Mouse (Mus musculus) adrenal gland, postnatal 4 days (tissue): ENCODE measurements at regions not wholly inside any gene's neighbourhood (a gene's known extent, or its start where the extent isn't known, plus 50 kb on each side); places are given as distances from the start of the nearest gene placed in this dataset.

Experiments used
- DNase-seq, 2 experiments: peaks; one replicate each; pipeline ENCODE4 v3.0.0; 2021 to 2022; ENCODE audit warnings: low spot score in 2 of 2, mixed read lengths in 2 of 2

DNA sequence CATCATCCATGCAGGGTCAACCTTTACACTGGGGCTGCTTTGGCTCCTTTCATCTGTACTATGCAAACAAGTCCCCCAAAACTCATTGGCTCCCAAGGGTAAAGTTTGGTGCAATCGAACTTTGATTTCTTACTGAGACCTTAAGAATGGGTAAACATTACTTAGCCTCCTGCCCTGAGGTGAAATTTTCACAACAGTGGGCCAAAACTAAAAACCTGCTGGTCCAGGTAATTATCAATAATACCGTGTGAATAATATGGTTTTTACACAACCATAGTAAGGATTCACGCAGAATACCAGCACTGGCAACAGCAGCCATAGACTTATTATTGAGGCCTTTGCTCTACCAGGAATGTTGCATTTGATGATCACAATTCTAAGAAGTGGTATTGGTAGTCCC, 131.6 kb upstream of the Smarca2 start:
- DNase-seq, result no peak

DNA sequence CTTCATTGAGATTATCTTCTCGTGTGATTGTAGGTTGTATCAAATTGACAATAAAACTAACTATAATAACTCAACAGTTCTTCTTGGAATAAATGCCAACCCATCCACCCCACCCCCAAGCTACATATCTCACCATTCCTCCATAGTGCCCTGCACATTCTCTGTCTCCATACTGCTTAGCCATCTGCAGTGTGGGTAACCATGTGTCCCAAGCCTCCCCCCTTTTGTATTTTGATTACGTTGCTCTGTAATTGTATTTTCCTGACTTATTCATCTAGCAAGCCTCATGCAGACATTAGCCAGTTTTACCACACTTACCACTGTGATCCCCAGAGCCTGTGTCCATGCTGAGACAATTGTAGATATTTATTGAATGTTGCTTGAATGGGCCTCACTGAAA, 129.7 kb upstream of the Smarca2 start:
- no peak for DNase-seq

DNA sequence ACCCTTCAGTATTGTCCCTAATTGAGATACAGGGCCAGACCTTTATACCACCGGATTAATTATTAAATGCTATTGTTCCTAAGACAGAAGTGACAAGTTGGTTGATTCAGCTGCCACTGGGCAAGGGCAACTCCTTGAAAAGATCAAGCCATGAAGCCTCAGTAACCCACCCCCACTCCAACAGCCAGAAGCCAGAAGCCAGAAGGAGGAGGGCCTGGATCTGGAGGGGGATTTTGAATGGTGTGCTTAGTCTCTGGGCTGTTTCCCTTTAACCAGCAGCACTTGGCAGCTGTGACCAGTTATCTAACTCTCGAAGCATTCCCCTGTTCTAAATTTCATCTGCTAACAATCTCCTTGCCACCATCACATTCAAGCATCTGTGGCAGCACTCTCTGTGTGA, 129.1 kb upstream of the Smarca2 start:
- DNase-seq, result no peak

DNA sequence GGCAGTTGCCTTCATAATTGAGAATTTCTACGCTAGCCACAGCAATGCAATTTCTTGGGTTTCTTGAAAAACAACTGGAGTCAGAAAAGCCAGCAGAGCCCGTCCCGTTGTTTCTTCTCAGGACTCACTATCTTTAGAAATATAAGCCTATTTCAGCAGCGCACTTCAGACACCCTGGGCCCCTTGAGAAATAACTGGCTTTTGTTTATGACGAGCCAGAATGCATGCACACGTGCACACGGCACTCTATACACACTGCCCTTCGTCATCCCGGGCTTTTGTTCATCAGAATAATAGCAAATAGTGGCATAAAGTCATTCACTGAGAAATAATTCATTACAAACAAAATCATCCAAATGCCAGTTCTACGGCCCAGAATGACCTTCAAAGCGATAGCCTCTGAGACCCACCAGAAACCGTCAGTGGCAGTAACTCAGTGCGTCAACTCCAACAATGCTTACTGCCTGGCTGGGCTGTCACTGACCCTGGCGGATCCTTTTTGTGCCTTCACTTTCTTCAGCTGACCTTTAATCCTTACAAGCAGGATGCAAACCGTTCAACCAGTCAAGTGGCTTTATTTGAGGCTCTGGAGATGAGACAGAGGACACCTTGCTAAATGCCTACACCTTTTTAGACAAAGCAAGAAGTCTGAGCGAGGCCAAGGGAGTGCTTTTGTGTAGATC, 126.7 kb upstream of the Smarca2 start:
- no peak for DNase-seq

DNA sequence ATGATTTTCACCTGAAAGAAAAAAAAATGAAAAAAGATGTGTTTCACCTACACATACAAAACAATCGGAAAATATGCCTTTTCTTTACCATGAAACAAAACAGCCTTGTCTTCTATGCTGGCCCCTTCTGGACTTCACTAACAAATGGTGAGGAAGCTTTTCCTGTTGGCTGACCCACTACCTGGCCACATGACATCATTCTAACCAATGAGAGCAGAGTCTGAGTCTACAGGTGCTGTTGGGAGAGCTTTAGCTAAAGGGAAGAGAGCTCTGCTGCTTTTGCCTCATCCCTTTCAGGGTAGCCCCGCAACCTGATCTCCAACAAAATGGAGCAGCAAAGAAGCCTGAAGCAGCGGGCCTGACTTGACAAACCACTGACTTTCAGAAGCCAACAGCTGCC, 120.5 kb upstream of the Smarca2 start:
- DNase-seq, result no peak

DNA sequence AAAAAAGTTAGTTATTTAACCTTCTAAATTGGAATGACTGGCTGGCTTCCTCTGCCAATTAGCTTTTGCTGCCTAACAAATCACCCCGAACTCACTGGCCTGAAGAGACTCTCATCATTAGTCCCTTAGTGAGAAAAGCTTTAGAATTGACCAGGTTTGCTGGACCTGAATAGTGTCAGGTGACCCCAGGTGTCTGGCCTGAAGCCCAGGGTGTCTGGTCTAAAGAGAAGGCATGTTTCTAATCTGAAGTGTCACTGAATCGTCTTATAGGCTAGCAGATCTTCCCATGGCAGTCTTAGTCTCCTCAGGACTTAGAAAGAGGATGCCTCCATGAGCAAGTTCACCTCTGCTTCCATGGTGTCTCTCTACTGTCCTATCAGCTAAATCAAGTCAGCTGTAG, 112.0 kb upstream of the Smarca2 start:
- no peak for DNase-seq

DNA sequence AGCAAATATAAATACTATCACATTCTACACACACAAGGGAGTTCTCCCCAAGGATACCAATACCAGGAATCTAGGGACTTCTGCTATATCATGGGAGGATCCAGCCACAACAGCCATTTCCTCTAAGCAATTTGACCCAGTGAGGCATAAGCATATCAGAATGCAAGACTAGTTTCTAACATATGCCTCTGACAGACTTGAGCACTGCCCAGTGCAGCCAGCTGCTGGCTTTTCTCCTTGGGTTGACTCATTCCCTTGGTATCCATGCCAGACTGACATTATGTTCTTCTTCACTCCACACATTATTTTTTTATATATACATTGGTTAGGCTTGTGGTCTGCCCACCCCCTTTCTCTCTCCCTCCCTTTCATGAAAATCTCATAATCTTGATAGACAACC, 103.8 kb upstream of the Smarca2 start:
- DNase-seq, result no peak

DNA sequence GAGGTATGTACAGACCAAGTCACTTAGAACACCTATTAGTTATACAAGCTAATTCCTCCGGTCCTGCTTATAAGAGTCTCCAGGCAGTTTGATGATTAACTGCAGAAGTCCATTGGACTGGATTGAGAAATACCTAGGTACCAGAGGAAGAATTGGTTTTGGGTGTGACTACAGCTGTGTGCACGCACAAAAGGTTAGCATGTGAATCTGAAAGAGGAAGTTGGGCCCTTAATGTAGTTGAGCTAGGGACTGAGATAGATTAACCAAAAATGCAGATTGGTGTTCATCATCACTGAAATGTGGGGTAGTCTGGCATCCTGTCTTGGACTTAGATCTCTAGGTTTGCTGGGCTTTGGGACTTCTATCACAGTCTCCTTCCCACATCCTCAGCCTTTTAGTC, 100.8 kb upstream of the Smarca2 start:
- DNase-seq, result no peak

DNA sequence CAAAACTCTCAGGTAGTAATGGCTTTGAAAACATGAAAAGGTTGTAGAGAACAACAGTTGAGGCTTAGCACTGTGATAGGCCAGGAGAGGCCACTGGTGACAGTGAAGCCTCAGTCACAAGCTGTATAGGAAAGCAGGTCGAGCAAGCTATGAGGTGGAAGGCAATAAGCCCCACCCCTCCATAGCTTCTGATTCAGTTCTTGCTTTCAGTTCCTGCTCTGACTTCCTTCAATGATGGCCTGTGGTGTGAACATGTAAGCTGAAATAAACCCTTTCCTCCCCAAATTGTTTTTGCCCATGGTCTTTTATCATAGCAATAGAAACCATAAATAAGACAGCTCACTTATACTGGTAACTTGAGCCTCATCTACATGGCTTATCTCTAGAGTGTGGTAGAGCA, 98.0 kb upstream of the Smarca2 start:
- no peak for DNase-seq

DNA sequence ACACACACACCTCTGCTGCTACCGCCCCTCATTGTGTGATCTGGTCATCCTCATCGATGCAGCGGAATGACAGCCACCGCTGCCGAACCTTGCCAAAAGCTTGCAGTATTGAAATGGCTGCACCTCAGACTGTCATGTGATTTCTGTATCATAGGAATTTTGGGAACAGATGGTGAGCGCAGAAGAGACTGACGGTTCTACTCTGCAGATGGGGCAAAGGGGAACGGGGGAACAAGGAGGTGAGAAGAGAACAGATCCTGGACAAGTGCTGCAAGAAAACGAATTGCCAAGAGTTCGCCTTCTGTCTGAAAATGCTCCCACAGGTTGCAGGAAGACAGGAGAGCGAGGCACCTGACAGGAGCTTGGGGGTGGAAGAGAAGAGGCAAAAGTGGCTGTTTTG, 96.9 kb upstream of the Smarca2 start:
- DNase-seq, result no peak

DNA sequence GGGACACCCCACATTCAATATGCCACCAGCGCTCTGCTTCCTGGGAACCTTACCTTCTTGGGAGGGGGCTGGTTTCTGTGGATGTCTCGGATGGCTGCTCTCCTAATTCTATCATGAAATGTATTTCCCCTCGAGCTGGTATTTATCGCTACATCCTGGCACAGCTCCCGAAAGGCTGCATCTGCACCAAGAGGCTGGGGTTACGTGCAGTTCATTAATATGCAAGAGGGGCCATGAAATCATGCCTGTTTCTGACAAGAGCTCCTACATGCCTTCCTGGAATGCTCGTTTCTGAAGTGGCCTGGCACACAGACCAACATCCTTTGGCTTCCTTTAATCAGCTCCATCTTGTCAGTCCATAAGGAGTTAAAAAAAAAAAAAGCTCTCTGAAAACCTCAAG, 96.2 kb upstream of the Smarca2 start:
- no peak for DNase-seq

DNA sequence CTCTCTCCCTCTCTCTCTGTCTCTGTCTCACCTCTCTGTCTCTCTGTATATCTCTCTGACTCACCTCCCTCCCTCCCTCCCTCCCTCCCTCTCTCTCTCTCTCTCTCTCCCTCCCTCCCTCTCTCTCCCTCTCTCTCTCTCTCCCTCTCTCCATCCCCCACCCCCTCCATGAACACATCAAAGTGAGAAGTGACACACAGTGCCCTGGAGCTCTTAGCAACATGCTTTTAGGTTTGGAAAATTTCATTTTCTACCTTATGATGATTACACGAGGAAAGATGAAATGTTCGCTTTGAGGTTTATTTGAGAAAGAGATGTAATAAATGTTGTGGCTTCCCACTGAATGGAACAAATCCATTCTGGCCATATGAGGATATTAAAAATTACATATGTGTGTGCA, 95.6 kb upstream of the Smarca2 start:
- DNase-seq, result no peak

DNA sequence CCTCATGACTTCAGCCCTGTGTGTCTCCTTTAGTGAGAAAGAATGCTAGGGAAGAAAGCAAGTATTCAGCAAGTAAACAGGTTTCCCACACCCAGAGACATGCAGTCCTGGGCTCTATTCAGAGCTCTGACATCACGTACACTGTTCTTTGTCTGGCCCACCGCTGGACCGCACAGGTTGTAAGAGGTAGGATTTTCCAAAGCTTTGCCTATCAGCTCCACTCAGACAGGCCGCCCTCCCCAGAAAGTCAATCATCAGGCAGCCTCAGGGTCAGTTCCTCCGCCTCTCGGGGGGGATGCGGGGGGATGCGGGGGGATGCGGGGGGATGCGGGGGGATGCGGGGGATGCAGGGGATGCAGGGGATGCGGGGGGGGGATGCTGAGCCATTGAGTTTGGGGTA, 94.7 kb upstream of the Smarca2 start:
- no peak for DNase-seq

DNA sequence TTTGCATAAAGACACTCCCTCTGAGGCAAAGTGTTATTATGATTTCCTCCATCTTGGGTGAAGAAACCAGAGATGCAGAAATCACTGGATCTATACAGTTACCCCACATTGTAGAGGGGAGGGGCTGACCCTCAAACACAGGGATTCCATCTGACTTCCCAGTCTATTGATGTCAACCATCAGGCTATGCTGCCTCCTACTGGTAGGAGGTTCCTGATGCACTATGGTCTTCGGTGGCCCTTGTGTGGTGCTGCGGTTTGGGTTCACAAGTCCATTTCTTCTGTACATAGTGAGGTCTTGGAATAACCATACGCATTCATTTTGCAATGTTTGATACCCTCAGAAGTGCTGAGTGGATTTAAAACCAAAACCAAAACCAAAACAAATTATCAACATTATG, 94.0 kb upstream of the Smarca2 start:
- no peak for DNase-seq

DNA sequence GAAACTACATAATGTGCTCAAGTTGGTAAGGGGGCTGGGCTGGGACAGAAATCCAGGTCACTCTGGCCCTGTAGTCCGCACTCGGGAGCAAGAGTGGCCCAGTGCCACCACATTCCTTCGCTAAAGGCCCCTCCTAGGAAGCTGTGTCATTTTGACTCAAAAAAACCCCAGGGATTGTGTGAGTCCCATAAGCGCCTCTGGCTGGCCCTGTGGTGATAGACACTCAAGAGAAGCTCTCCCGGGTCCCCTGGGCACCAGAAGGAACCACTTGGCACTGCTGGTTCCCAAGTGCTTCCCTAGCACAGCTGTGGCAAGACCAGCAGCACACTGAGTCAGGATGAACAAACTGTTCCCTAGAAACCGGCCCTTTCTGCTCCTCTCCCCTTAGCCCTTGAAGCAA, 93.1 kb upstream of the Smarca2 start:
- no peak for DNase-seq

DNA sequence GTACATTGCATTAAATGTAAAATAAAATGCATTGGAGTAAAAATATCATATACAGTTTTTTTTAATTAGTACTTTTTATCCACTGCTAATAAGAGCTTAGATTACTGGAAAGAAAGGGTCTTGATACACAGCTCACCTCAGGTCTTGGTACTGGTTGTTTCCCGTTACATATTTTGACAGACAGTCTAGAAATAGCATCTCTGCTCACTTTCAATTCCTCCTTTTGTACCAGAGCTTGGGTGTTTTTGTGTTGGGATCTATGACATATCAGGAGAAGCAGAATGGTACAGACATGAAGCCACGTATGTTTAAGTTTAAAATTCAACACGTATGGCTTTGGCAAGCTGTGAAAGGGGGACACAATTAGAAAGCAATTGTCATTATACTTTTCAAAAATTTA, 80.3 kb upstream of the Smarca2 start:
- DNase-seq, result no peak

DNA sequence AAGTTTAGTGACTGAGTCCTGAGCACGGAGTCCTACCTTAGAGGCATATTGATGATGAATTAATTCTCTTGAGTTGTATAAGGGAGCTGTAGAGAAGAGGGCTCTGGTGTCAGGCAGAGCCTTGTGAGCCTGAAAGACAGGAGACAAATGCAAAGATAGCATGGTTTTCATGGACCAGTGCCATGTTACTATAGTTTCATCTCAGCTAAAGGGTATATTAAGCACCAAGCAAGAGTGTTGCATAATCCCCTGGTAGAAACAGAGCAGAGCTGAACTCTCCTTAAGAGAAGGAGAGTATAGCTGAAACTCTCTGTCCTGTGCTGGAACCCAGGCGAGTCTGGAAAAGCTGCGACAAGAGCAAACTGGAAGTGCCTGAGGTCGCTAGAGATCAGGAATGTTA, 73.5 kb upstream of the Smarca2 start:
- DNase-seq, result no peak

DNA sequence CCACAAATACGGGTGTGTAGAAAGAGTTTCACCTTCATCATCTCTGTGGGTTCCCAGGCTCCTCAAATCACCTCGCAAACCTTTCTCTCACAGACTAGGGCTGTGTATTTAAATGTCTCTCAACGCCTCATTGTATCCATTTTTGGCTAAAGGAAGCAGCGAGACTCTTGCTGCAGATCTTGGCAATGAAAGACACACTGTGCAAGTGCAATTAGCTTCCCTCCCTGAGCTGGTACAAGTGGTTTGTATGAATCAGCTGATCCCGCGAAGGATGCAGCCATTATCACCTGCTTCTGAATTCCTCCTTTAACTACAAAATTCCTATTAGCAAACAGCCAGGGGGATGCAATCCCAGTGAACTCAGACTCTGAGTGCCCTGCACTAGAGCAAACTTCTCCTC, 72.3 kb upstream of the Smarca2 start:
- DNase-seq, result no peak

DNA sequence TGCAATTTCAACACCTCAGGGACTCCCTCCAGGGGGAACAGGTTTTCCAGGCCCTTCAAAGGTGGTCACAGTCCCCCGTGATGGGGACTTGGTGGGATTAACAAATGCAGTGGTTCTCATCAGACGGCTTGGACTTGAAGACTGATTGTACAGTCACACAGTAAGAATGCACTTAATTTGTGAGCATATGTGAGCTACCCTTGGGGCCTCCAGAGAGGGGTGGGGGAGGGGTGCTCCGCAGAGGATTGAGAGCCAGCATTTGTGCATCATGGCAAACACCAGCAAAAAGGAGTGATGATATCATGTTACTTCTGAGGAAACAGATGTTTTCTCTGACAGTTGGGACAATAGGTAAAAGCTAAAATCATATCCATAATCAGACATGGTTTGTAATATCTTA, 59.2 kb upstream of the Smarca2 start:
- DNase-seq, result no peak

DNA sequence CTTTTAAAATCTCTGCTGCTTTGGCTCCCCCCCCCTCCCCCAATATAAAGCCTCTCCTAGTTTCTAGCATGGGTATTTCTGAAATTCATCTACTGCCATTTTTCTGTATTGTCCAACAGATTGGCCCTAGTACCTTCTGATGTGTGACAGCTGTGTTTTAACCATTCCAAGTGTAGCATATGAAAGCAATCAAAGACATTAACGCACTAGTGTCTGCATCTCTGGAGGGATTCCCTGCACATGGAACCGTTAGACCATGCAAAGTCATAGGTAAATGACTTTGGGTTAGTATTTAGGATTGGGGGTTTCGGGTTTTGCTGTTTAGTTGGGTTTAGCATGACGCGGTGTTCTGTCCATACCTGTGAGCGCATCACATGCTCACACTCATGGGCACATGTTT, 57.3 kb upstream of the Smarca2 start:
- no peak for DNase-seq

DNA sequence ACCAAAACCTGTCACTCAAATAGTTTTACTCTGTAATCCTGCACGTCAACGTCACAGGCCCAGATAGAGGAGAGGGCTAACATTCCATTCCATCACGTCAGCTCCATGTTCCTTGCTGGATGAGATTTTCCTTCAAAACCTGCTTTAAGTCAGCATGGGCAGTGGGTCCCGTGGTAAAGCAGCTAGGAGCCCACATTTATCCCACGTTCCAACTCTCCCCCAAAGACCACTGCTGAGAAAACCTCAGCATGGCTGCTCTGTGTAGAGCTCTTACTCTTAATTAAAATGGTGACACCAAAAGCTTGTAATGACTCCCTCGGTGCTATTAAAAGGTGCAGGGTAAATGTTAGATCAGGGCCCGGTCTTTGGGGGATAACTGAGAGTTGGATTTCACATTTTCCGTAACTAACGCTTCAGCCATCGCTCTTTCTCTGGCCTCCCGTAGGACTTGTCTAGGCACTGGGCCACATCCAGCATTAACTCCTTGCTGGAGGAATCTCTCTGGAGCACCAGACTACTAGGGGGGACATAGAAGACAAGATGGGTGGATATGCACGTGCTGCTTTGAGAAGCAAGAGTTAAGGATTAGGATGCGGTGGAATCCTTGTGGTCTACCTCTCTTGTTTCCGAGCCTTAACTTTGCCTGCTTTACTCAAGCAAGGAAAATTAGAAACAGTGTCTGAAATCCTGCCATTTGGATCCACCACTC, 56.1 kb upstream of the Smarca2 start:
- DNase-seq, result no peak

DNA sequence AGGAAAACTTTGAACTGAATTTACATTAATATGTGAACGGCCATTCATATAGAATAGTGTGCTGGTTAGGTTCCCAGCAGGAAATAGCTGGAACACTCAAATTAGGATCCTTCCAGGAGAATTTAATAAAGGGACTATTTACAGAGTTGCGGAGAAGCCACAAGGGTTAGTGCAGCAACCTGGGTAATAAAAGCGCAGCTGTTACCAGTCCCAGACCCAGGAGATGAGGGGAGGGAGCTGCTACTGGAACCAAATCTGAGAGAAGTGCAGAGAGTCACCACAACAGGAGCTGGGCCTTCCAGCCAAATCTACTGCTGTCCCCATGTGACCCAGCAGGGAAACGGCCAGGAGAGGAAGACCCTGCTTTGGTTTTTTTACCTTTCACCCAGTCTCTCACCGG, 54.6 kb upstream of the Smarca2 start:
- no peak for DNase-seq
